Mouse (Mus musculus) MEL (cell line): ENCODE measurements around the gene Dnah17. TPM values are rescaled to one million over a fixed set of nuclear protein-coding genes. Genes with fewer than 3 reads are reported as not detected.

Experiments
- DNase-seq: peaks from one replicate; pipeline ENCODE4 v3.0.0; 2011; ENCODE audit warnings: low read depth, low spot score
- H3K27ac ChIP-seq: 2 replicates; pipeline ENCODE4 v1.5.1; 2012; ENCODE audit warnings: low read depth, mild to moderate bottlenecking, control low read depth, low read length, moderate library complexity; ENCODE audit not compliant: control insufficient read depth
- H3K27me3 ChIP-seq, 2 experiments: fragments of 150-350 bp in 1 of 2; sonication (generic) in 1 of 2; 2 replicates each; pipeline ENCODE4 v1.6.1; 2012; ENCODE audit warnings: low read length in 2 of 2, mild to moderate bottlenecking in 2 of 2, improper control_type of control experiment in 1 of 2, moderate library complexity in 1 of 2; ENCODE audit not compliant: insufficient read depth in 2 of 2, control insufficient read depth in 1 of 2
- H3K36me3 ChIP-seq, 2 experiments: 2 replicates each; pipeline ENCODE4 v1.6.1; 2012 to 2014; ENCODE audit warnings: low read length in 2 of 2, improper control_type of control experiment in 1 of 2, inconsistent platforms in 1 of 2, mild to moderate bottlenecking in 1 of 2; ENCODE audit not compliant: insufficient read depth in 2 of 2, control insufficient read depth in 1 of 2
- H3K4me1 ChIP-seq, 2 experiments: fragments of 150-350 bp in 1 of 2; sonication (generic) in 1 of 2; 2 replicates each; pipeline ENCODE4 v1.6.1; 2012; ENCODE audit warnings: low read length in 2 of 2, improper control_type of control experiment in 1 of 2, mild to moderate bottlenecking in 1 of 2; ENCODE audit not compliant: insufficient read depth in 2 of 2, control insufficient read depth in 1 of 2
- H3K4me3 ChIP-seq, 2 experiments: fragments of 150-350 bp in 1 of 2; sonication (generic) in 1 of 2; 2 replicates each; pipeline ENCODE4 v1.5.1; 2012; ENCODE audit warnings: low read depth in 2 of 2, low read length in 2 of 2, mild to moderate bottlenecking in 2 of 2, moderate library complexity in 2 of 2, control low read depth in 1 of 2, improper control_type of control experiment in 1 of 2; ENCODE audit not compliant: control insufficient read depth in 1 of 2, insufficient read depth in 1 of 2
- H3K79me2 ChIP-seq: 2 replicates; pipeline ENCODE4 v1.6.1; 2012; ENCODE audit warnings: mild to moderate bottlenecking, low read length, moderate library complexity; ENCODE audit not compliant: control insufficient read depth, poor library complexity, insufficient read depth
- H3K9ac ChIP-seq: 2 replicates; pipeline ENCODE4 v1.6.1; 2012; ENCODE audit warnings: low read depth, mild to moderate bottlenecking, control low read depth, low read length, moderate library complexity; ENCODE audit not compliant: control insufficient read depth, poor library complexity, severe bottlenecking
- H3K9me3 ChIP-seq: fragments of 150-350 bp; sonication (generic); replicated peaks from 2 replicates; pipeline ENCODE4 v1.6.1; 2012; ENCODE audit warnings: mild to moderate bottlenecking, low read length, improper control_type of control experiment, moderate library complexity; ENCODE audit not compliant: insufficient read depth
- CHD1 ChIP-seq: IDR thresholded peaks from 2 replicates; pipeline ENCODE4 v1.6.1; 2012; ENCODE audit warnings: low read depth, mild to moderate bottlenecking, inconsistent platforms, low read length, improper control_type of control experiment
- CHD2 ChIP-seq: IDR thresholded peaks from 2 replicates; pipeline ENCODE4 v1.6.1; 2011; ENCODE audit warnings: low read length, improper control_type of control experiment
- CTCF ChIP-seq, 3 experiments: IDR thresholded peaks in 2 of 3; conservative IDR thresholded peaks in 1 of 3; 2 replicates each; pipeline ENCODE4 v1.5.1; 2011 to 2012; ENCODE audit warnings: low read length in 3 of 3, low read depth in 2 of 3, mild to moderate bottlenecking in 2 of 3, improper control_type of control experiment in 1 of 3, inconsistent platforms in 1 of 3, mixed read lengths in 1 of 3, moderate library complexity in 1 of 3; ENCODE audit not compliant: control insufficient read depth in 1 of 3, insufficient read depth in 1 of 3, poor library complexity in 1 of 3, severe bottlenecking in 1 of 3
- EP300 ChIP-seq, 2 experiments: IDR thresholded peaks; 2 replicates each; pipeline ENCODE4 v1.6.1; 2011; ENCODE audit warnings: improper control_type of control experiment in 2 of 2, low read length in 2 of 2, low read depth in 1 of 2, mild to moderate bottlenecking in 1 of 2
- GABPA ChIP-seq: IDR thresholded peaks from 2 replicates; pipeline ENCODE4 v1.6.1; 2012; ENCODE audit warnings: low read depth, mild to moderate bottlenecking, inconsistent platforms, low read length, improper control_type of control experiment, moderate library complexity
- HCFC1 ChIP-seq: IDR thresholded peaks from 2 replicates; pipeline ENCODE4 v1.6.1; 2012; ENCODE audit warnings: low read depth, mild to moderate bottlenecking, inconsistent platforms, low read length, improper control_type of control experiment, moderate library complexity
- KAT2A ChIP-seq: conservative IDR thresholded peaks from 2 replicates; pipeline ENCODE4 v1.6.1; 2012; ENCODE audit warnings: low read depth, low read length, improper control_type of control experiment, inconsistent platforms
- MAZ ChIP-seq: IDR thresholded peaks from 2 replicates; pipeline ENCODE4 v1.6.1; 2012; ENCODE audit warnings: low read depth, mild to moderate bottlenecking, inconsistent platforms, low read length, improper control_type of control experiment
- MYB ChIP-seq: IDR thresholded peaks from 2 replicates; pipeline ENCODE4 v1.6.1; 2011; ENCODE audit warnings: mild to moderate bottlenecking, low read depth, low read length, improper control_type of control experiment
- NELFE ChIP-seq: IDR thresholded peaks from 2 replicates; pipeline ENCODE4 v1.6.1; 2011; ENCODE audit warnings: low read depth, low read length, improper control_type of control experiment
- POLR2AphosphoS2 ChIP-seq: IDR thresholded peaks from 2 replicates; pipeline ENCODE4 v1.6.1; 2011; ENCODE audit warnings: low read length, improper control_type of control experiment
- RAD21 ChIP-seq: IDR thresholded peaks from 2 replicates; pipeline ENCODE4 v1.6.1; 2011; ENCODE audit warnings: mild to moderate bottlenecking, low read depth, low read length, improper control_type of control experiment
- RCOR1 ChIP-seq: IDR thresholded peaks from 2 replicates; pipeline ENCODE4 v1.6.1; 2012; ENCODE audit warnings: low read depth, mild to moderate bottlenecking, inconsistent platforms, low read length, improper control_type of control experiment
- SIN3A ChIP-seq: IDR thresholded peaks from 2 replicates; pipeline ENCODE4 v1.6.1; 2012; ENCODE audit warnings: low read length, improper control_type of control experiment, inconsistent platforms
- SMC3 ChIP-seq: IDR thresholded peaks from 2 replicates; pipeline ENCODE4 v1.6.1; 2011; ENCODE audit warnings: low read depth, low read length, improper control_type of control experiment
- TCF12 ChIP-seq: IDR thresholded peaks from 2 replicates; pipeline ENCODE4 v1.6.1; 2014; ENCODE audit warnings: low read depth, mild to moderate bottlenecking, inconsistent platforms, low read length, improper control_type of control experiment, moderate library complexity
- UBTF ChIP-seq: IDR thresholded peaks from 2 replicates; pipeline ENCODE4 v1.6.1; 2012; ENCODE audit warnings: low read depth, mild to moderate bottlenecking, inconsistent platforms, low read length, improper control_type of control experiment, moderate library complexity, borderline replicate concordance; ENCODE audit not compliant: insufficient read depth
- ZC3H11A ChIP-seq: IDR thresholded peaks from 2 replicates; pipeline ENCODE4 v1.6.1; 2012; ENCODE audit warnings: low read depth, mild to moderate bottlenecking, inconsistent platforms, low read length, improper control_type of control experiment
- polyA plus RNA-seq, 2 experiments: library from polyadenylated mRNA; stranded (reverse) in 1 of 2; unstranded in 1 of 2; fragments of >175 nt in 1 of 2; fragments of >200 nt in 1 of 2; gene quantifications; 2 replicates each; pipeline versions ENCODE4 v1.2.1 to v1.2.4; 2012; ENCODE audit warnings: low replicate concordance in 2 of 2, low read depth in 1 of 2; ENCODE audit not compliant: insufficient read length in 2 of 2, insufficient read depth in 1 of 2, missing spikeins in 1 of 2
- total RNA-seq: library from RNA; depleted of rRNA; stranded (reverse); fragments of 300-350 nt; gene quantifications from 2 replicates; pipeline ENCODE4 v1.2.3, GENCODE M21; 2012

Gene Dnah17
- total and polyA plus RNA-seq, 3 experiments, result 0.04 to 0.21 TPM; not detected in 1

DNA sequence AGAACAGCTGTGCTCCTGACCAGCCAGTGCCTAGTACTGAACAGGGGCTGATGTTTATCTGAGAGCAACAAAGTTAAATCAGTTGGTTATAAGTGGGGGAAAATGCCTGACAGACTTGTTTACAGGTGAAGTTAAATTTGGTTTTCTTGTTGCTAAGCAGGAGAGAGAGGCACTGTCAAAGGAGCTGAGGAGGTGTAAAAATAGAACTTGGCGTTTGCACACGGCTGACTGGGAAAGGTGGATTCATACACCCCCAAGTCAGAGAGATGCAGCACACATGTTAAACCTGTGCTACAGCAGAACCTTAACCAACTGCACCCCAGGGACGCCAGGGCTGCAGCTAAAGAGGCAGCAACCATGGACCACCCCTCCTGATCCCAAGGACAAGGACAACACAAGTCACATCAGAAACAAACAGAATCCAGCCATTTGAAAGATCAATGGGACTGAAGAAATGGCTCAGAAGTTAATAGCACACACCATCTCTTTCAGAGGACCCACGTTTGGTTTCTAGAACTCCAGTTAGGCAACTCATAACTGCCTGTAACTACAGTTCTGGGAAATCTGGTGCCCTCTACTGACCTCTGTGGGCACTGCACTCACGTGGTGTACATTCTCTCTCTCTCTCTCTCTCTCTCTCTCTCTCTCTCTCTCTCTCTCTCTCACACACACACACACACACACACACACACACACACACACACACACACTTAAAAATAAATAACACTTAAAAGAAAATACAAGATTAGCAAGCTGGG lies 21.2 kb upstream of the Dnah17 start:
- Histone ChIP-seq H3K27me3 (no peaks in the 10 kb centered on the region), H3K27ac (no peak overlapping the region), H3K9ac (no peak overlapping the region)
- TF ChIP-seq CTCF (IDR thresholded peaks at IDR 0.05 in 2 of 3, conservative IDR thresholded peaks at IDR 0.05 in 1 of 3; ENCODE audit: control insufficient read depth in 1 of 3, insufficient read depth in 1 of 3, low read depth in 2 of 3, low read length in 3 of 3, poor library complexity in 1 of 3, severe bottlenecking in 1 of 3) (peak; percentile 30 to 38 (median 36); a peak in 5 of 6 replicates), SMC3 (no peak; the same call in 1 of the 2 replicates)
- TF ChIP-seq, all 39 proteins: peak for 1
- no peaks in the 10 kb centered on the region for H3K4me1 ChIP-seq
- no peak overlapping the region for H3K4me3 ChIP-seq
- no peaks in the 10 kb centered on the region for H3K36me3 ChIP-seq
- peak; percentile 17 for DNase-seq
- no peaks in the 10 kb centered on the region for H3K9me3 ChIP-seq
- no peaks in the 10 kb centered on the region for H3K79me2 ChIP-seq

DNA sequence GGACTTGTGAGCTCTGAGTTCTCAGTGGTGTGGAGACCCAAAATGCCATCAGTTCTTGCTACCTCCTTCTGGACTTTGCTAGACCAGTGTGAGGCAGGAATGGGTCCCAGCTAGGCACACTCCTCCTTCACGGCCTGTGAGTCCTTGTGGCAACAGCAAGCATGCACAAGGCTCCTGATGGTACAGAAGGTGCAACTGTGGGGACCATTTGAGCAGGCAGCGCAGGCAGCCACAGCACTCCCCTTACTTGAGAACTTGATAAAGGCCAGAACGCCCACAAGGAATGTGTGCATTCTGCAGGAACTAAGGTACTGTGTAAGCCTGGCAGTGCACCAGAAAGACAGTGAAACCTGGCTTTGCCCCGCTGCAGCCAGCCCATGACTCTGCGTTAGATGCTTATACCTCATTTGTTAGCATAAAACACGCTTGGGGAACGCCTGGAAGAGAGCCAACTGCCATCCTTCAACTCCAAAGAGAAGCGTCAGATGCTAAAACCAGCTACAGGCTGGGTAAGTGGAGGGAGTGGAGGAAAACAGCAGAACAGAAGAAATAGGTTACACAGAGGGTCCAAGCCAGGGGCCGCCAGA lies 19.8 kb upstream of the Dnah17 start:
- Histone ChIP-seq H3K9ac (no peak overlapping the region), H3K4me3 (no peak overlapping the region), H3K27me3 (no peaks in the 10 kb centered on the region), H3K27ac (no peak overlapping the region), H3K4me1 (no peaks in the 10 kb centered on the region), H3K36me3 (no peaks in the 10 kb centered on the region), H3K9me3 (no peaks in the 10 kb centered on the region), H3K79me2 (no peaks in the 10 kb centered on the region)
- TF ChIP-seq CHD2 (no peak), KAT2A (no peak), HCFC1 (no peak), TCF12 (no peak), GABPA (no peak), RCOR1 (no peak), CHD1 (no peak), UBTF (no peak), SIN3A (no peak), EP300 (IDR thresholded peaks at IDR 0.05; ENCODE audit: low read depth in 1 of 2, low read length in 2 of 2) (no peak), MAZ (no peak), RAD21 (no peak), ZC3H11A (no peak), POLR2AphosphoS2 (no peak), NELFE (no peak), MYB (no peak)
- TF ChIP-seq, all 39 proteins: peak for 0
- DNase-seq, result no peak
